Mouse (Mus musculus) brain, embryonic 14.5 days (tissue): Measurements from ENCODE around the gene Cyp26b1.

Experiments used
- CTCF ChIP-seq: fragments of 200-500 bp; IDR thresholded peaks from 2 replicates; pipeline ENCODE4 v1.5.1; 2012; ENCODE audit warnings: inconsistent platforms, mild to moderate bottlenecking, moderate library complexity, borderline replicate concordance; ENCODE audit not compliant: insufficient read depth, insufficient read length; ENCODE audit errors: extremely low read depth
- POLR2A ChIP-seq: fragments of 200-500 bp; IDR thresholded peaks from 2 replicates; pipeline ENCODE4 v1.6.1; 2012; ENCODE audit warnings: mild to moderate bottlenecking, inconsistent platforms, borderline replicate concordance; ENCODE audit not compliant: poor library complexity, insufficient read depth, insufficient read length, severe bottlenecking; ENCODE audit errors: extremely low read depth

- TF ChIP-seq CTCF (no peak), POLR2A (no peak)
These were observed 37.9 kb upstream of the Cyp26b1 start for GRCm38 (mm10) chr6:84631588-84631987.
